Mouse (Mus musculus) hindbrain, embryonic 12.5 days (tissue): ENCODE data around the gene Tbccd1. TPM values are rescaled to one million over a fixed set of nuclear protein-coding genes. Genes with fewer than 3 reads are reported as not detected.
A peak's percentile ranks its signal among the peaks of the same experiment; 100 is the strongest.

Experiments
- ATAC-seq: fragments of 200-750 bp; cut with Nextera tagmentation; 2 replicates; pipeline ENCODE4 v1.8.0; 2017; ENCODE audit warnings: moderate TSS enrichment; ENCODE audit not compliant: low FRiP score
- H3K27ac ChIP-seq: fragments of 300-500 bp; sonication (generic); 2 replicates; pipeline ENCODE4 v1.5.1; 2016; ENCODE audit warnings: mild to moderate bottlenecking
- H3K27me3 ChIP-seq: fragments of 300-500 bp; sonication (generic); 2 replicates; pipeline ENCODE4 v1.6.1; 2016; ENCODE audit warnings: mild to moderate bottlenecking
- H3K36me3 ChIP-seq: fragments of 300-500 bp; sonication (generic); 2 replicates; pipeline ENCODE4 v1.6.1; 2016; ENCODE audit warnings: mild to moderate bottlenecking
- H3K4me1 ChIP-seq: fragments of 300-500 bp; sonication (generic); 2 replicates; pipeline ENCODE4 v1.6.1; 2016
- H3K4me2 ChIP-seq: fragments of 300-500 bp; sonication (generic); replicated peaks from 2 replicates; pipeline ENCODE4 v1.6.1; 2016; ENCODE audit warnings: mild to moderate bottlenecking
- H3K4me3 ChIP-seq: fragments of 300-500 bp; sonication (generic); 2 replicates; pipeline ENCODE4 v1.5.1; 2016; ENCODE audit warnings: mild to moderate bottlenecking
- H3K9ac ChIP-seq: fragments of 300-500 bp; sonication (generic); 2 replicates; pipeline ENCODE4 v1.6.1; 2016; ENCODE audit warnings: mild to moderate bottlenecking, moderate library complexity
- H3K9me3 ChIP-seq: fragments of 300-500 bp; sonication (generic); replicated peaks from 2 replicates; pipeline ENCODE4 v1.6.1; 2016; ENCODE audit warnings: mild to moderate bottlenecking
- WGBS: fragments of 180-500 bp; shearing (Covaris S2); methylation state at CpG from one replicate; pipeline ENCODE4 v1.1.7; 2016; 5-methylcytosine and 5-hydroxymethylcytosine counted together
- polyA plus RNA-seq: library from polyadenylated mRNA; unstranded; fragments of >200 nt; fragmentation: Nextera tagmentation; extraction: Ambion mirVana; gene quantifications from 2 replicates; pipeline ENCODE4 v1.2.1, GENCODE M21; 2016

The Tbccd1 gene
- 30.1 and 32.5 TPM in 2 replicates for polyA plus RNA-seq

DNA sequence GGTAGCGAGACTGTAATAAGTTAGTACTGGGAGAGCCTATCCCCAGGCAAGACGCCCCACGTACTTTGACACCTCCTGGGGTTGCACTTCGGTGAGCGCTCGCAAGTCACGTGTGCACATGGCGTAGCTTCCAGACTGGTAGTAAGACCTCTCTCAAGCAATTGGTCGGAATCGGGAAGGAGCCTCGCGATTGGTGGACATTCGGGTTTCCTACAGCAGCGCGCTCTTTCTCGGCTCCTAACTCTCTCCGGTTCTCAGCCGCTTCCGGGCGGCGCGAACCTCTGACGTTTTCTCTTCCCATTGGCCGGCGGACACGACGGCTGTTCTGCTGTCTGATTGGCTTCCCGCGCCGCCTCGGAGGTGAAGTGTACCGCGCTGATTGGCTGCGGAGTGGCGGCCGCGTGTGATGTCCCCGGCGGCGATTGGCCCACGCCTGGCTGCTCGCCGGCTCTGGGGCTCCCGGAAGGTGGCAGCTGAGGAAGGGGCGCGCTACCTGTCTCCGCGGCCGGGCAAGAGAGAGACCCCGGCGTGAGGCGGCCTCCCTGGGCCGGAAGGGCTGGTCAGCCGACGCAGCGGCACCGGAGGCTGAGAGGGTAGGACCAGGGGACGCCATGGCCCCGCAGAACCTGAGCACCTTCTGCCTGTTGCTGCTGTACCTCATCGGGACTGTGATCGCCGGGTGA lies at the start of gene Tbccd1, which contains the start of gene Dnajb11:
TSS of gene Tbccd1 (minus strand) at position 239 of the 683 bp plus-strand sequence.
TSS of gene Dnajb11 (plus strand) at position 415 of the 683 bp plus-strand sequence.
- H3K4me1 ChIP-seq, result peaks cover 12% of the 10 kb centered on the region
- H3K9ac ChIP-seq, result peak within 1 kb of the TSS; percentile 90
- under 1% methylated on average over 62 of the region's 62 CpGs for WGBS
- peak; percentile 100 for ATAC-seq
- H3K4me3 ChIP-seq, result peak within 1 kb of the TSS; percentile 99
- H3K27ac ChIP-seq, result peak within 1 kb of the TSS; percentile 60
- H3K4me2 ChIP-seq, result peak within 1 kb of the TSS; percentile 73
- no peaks in the 10 kb centered on the region for H3K9me3 ChIP-seq
- peaks cover 2% of the 10 kb centered on the region for H3K36me3 ChIP-seq
- no peaks in the 10 kb centered on the region for H3K27me3 ChIP-seq

- Histone ChIP-seq H3K4me2 (no peak overlapping the region), H3K36me3 (no peaks in the 10 kb centered on the region), H3K27ac (no peak overlapping the region), H3K9me3 (no peaks in the 10 kb centered on the region), H3K4me1 (no peaks in the 10 kb centered on the region), H3K4me3 (no peak overlapping the region), H3K27me3 (no peaks in the 10 kb centered on the region), H3K9ac (no peak overlapping the region)
- 75% methylated on average over 3 of the region's 3 CpGs for WGBS
- no peak for ATAC-seq
Measured at GRCm38 (mm10) chr16:22901326-22901725, 43.9 kb upstream of the Tbccd1 start.

DNA sequence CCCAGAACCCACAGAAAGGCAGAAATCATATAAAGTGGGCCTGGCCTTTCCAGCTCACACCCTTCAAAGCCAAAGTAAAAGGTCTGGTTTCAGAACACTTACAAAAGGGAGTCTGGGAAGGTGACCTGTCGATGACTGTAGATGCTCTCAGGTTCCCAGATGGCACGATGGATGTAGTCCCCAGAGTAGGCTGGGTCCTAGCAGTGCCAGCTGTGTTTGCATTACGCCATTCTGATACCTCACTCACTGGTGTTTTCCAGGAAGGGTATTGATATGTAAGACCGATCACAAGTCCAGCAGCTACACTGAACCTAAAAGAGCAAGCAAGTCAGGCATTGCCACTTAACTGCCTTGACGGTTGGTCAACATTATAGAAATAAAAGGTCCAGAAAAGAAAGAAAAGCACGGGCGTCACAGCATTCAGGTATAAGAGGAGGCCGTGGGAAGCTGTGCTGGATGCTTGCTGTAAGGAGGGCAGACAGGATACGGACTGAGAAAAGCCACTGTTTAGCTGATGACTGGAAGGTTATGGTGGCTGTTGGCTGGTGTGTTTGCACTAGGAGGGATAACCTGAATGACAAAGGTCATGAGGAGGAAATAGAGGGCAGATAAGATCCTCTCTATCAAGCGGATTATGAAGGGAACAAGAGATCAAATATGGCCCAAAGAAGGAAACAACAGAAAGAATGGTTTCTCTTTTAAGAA lies 42.5 kb upstream of the Tbccd1 start:
- Histone ChIP-seq H3K4me2 (no peak overlapping the region), H3K36me3 (no peaks in the 10 kb centered on the region), H3K27ac (no peak overlapping the region), H3K4me1 (no peaks in the 10 kb centered on the region), H3K27me3 (no peaks in the 10 kb centered on the region), H3K4me3 (no peak overlapping the region), H3K9me3 (no peaks in the 10 kb centered on the region), H3K9ac (no peak overlapping the region)
- 85% methylated on average over 10 of the region's 10 CpGs for WGBS
- ATAC-seq, result no peak

DNA sequence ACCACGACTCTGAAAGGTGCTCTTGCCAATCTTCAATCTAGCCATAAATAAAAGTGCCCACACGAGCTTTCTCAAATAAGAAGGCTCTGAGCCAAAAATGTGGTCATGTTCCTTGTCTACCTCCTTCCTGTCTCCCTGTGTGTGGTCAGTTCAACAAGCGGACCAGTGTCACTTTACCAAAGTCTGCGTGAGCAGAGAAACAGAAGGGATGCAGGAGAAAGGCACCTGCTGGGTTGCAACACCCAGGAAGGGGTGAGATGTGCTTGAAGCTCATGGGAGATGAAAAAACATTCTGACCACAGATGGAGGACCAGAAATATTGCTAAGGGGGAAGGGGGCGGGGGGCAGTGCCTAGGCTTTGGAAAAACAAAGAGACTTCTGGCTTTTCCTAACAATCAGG lies 41.9 kb upstream of the Tbccd1 start:
- ATAC-seq, result no peak
- WGBS, result 50% methylated on average over 5 of the region's 5 CpGs

DNA sequence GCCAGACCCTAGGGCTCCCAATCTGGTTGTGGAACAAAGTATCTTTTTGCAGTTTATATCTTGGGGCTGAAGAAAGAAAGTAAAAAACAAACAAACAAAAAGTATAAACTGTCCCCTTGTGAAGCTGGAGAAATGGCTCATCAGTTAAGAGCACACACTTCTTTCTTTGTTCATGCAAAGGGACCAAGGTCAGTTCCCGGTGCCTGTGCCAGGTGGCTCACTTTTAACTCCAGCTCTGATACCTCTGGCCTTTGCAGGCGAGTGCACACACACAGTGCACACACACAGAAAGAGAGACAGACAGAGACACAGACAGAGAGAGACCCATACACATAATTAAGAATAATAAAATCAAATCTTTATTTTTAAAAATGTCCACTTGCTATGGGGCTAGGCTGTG lies 39.1 kb upstream of the Tbccd1 start:
- no peak overlapping the region for H3K4me3 ChIP-seq
- no peaks in the 10 kb centered on the region for H3K27me3 ChIP-seq
- no peak overlapping the region for H3K4me2 ChIP-seq
- H3K4me1 ChIP-seq, result no peaks in the 10 kb centered on the region
- H3K36me3 ChIP-seq, result no peaks in the 10 kb centered on the region
- H3K9me3 ChIP-seq, result no peaks in the 10 kb centered on the region
- no peak overlapping the region for H3K27ac ChIP-seq
- 75% methylated on average over 2 of the region's 2 CpGs for WGBS
- H3K9ac ChIP-seq, result no peak overlapping the region
- ATAC-seq, result no peak

More for the DNA sequence above, 41.9 kb upstream of the Tbccd1 start:
- H3K36me3 ChIP-seq, result no peaks in the 10 kb centered on the region
- no peaks in the 10 kb centered on the region for H3K4me1 ChIP-seq
- no peak overlapping the region for H3K27ac ChIP-seq
- no peaks in the 10 kb centered on the region for H3K9me3 ChIP-seq
- no peak overlapping the region for H3K4me2 ChIP-seq
- no peaks in the 10 kb centered on the region for H3K27me3 ChIP-seq
- H3K9ac ChIP-seq, result no peak overlapping the region
- no peak overlapping the region for H3K4me3 ChIP-seq

DNA sequence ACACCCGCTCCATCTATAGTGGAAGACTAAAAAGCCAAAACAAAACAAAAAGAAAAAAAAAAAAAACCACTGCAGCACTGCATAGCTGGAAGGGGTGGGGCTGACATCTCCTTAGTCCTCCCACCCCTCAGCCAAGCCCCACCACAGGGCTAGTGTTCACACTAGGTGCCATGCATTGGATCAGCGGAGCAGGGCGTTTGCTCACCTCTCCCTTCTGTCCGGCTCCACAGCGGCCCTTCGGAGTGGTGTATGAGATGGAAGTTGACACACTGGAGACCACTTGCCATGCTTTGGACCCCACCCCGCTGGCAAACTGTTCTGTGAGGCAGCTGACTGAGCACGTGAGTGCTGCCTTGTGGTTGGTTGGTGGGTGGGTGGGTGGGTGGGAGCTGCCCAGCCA lies 36.6 kb upstream of the Tbccd1 start:
- H3K9ac ChIP-seq, result no peak overlapping the region
- 71% methylated on average over 8 of the region's 8 CpGs for whole genome bisulfite sequencing
- H3K27me3 ChIP-seq, result no peaks in the 10 kb centered on the region
- no peak for ATAC-seq
- H3K4me3 ChIP-seq, result no peak overlapping the region
- no peak overlapping the region for H3K4me2 ChIP-seq
- no peaks in the 10 kb centered on the region for H3K9me3 ChIP-seq
- H3K27ac ChIP-seq, result no peak overlapping the region
- no peaks in the 10 kb centered on the region for H3K36me3 ChIP-seq
- H3K4me1 ChIP-seq, result no peaks in the 10 kb centered on the region

GRCm38 (mm10) chr16:22891733-22892154 lies 34.3 kb upstream of the Tbccd1 start:
- H3K4me3 ChIP-seq, result no peak overlapping the region
- H3K27me3 ChIP-seq, result no peaks in the 10 kb centered on the region
- 90% methylated on average over 8 of the region's 8 CpGs for WGBS
- H3K9ac ChIP-seq, result no peak overlapping the region
- H3K36me3 ChIP-seq, result no peaks in the 10 kb centered on the region
- ATAC-seq, result no peak
- no peaks in the 10 kb centered on the region for H3K9me3 ChIP-seq
- H3K4me1 ChIP-seq, result no peaks in the 10 kb centered on the region
- H3K4me2 ChIP-seq, result no peak overlapping the region
- H3K27ac ChIP-seq, result no peak overlapping the region

DNA sequence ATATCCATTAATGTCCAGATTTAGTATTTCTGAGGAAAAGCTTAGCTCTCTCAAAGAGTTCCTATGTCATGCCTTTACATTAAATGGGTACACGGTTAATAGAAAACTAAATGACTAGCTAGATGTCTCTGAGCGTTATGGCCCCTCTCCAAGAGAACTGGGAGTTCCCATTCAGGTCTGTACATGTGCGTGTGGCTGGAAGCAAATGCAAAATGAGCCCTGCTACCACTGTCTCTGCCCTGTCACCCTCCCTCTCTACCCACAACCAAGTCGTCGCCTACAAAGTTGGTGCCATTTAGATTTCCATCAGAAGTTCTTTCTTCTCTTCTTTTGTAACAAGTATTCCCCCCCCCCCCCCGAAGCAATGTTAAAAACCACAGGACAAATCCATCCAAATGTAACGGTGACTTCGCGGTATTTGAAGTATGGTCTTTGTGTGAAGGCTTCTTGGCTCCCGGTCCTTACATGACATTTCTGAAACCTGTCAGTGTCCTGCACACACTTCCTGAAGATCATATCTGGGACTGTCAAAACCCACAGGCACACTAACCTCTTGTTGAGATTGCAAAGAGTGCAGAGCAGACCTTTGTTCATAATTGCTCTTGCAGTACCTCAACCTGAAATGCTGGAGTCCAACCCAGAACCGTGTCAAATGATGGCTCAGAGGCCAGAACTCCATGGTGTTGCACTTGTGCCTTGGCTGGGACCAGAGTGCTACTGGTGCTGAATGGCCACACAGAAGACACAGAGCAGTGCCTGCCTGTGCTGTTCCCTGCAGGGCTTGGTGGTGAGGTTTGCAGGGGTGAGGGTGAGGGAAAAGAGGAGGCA lies 33.4 kb upstream of the Tbccd1 start, which contains the start of gene Ahsg:
TSS of gene Ahsg (plus strand) at position 595 of the 828 bp plus-strand sequence.
- H3K27ac ChIP-seq, result no peak within 1 kb of the TSS
- 85% methylated on average over 11 of the region's 11 CpGs for WGBS
- H3K4me3 ChIP-seq, result no peak within 1 kb of the TSS
- no peaks in the 10 kb centered on the region for H3K4me1 ChIP-seq
- no peaks in the 10 kb centered on the region for H3K9me3 ChIP-seq
- H3K27me3 ChIP-seq, result no peaks in the 10 kb centered on the region
- no peaks in the 10 kb centered on the region for H3K36me3 ChIP-seq
- no peak within 1 kb of the TSS for H3K4me2 ChIP-seq
- no peak for ATAC-seq
- no peak within 1 kb of the TSS for H3K9ac ChIP-seq

GRCm38 (mm10) chr16:22889716-22890115 lies 32.2 kb upstream of the Tbccd1 start:
- H3K9ac ChIP-seq, result no peak overlapping the region
- H3K9me3 ChIP-seq, result no peaks in the 10 kb centered on the region
- H3K36me3 ChIP-seq, result no peaks in the 10 kb centered on the region
- H3K4me2 ChIP-seq, result no peak overlapping the region
- no peak overlapping the region for H3K4me3 ChIP-seq
- no peaks in the 10 kb centered on the region for H3K27me3 ChIP-seq
- H3K4me1 ChIP-seq, result no peaks in the 10 kb centered on the region
- H3K27ac ChIP-seq, result no peak overlapping the region
- 92% methylated on average over 8 of the region's 8 CpGs for WGBS
- ATAC-seq, result no peak

DNA sequence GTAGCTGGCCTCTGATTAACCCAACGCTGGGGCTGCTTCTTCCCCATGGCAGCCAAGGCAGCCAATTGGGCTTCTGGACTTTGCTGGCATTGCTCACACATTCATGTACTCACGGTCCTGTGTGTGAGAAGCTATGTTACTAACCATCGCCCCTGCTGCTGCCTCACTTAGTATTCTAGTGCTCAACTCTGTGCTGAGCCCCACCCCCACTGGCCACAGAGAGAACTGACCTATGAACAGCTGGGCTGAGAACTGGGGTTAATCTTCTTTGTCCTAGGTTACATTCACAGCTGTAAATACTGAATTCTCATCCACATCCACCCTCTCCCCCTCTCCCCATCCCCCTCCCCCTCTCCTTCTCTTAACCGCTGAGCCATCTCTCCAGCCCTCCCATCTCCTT lies 31.4 kb upstream of the Tbccd1 start:
- no peaks in the 10 kb centered on the region for H3K4me1 ChIP-seq
- no peak for ATAC-seq
- 57% methylated on average over 4 of the region's 4 CpGs for WGBS
- H3K27me3 ChIP-seq, result no peaks in the 10 kb centered on the region
- H3K9me3 ChIP-seq, result no peaks in the 10 kb centered on the region
- H3K27ac ChIP-seq, result no peak overlapping the region
- no peak overlapping the region for H3K4me2 ChIP-seq
- H3K36me3 ChIP-seq, result no peaks in the 10 kb centered on the region
- no peak overlapping the region for H3K4me3 ChIP-seq
- H3K9ac ChIP-seq, result no peak overlapping the region

GRCm38 (mm10) chr16:22886726-22887125 lies 29.3 kb upstream of the Tbccd1 start:
- Histone ChIP-seq H3K4me2 (no peak overlapping the region), H3K4me1 (no peaks in the 10 kb centered on the region), H3K36me3 (no peaks in the 10 kb centered on the region), H3K4me3 (no peak overlapping the region), H3K27me3 (no peaks in the 10 kb centered on the region), H3K9me3 (no peaks in the 10 kb centered on the region), H3K27ac (no peak overlapping the region), H3K9ac (no peak overlapping the region)
- WGBS, result 81% methylated on average over 3 of the region's 3 CpGs
- ATAC-seq, result no peak

- no peaks in the 10 kb centered on the region for H3K27me3 ChIP-seq
- no peak overlapping the region for H3K4me2 ChIP-seq
- no peaks in the 10 kb centered on the region for H3K9me3 ChIP-seq
- peaks cover 5% of the 10 kb centered on the region for H3K4me1 ChIP-seq
- ATAC-seq, result no peak
- H3K9ac ChIP-seq, result no peak overlapping the region
- no peak overlapping the region for H3K27ac ChIP-seq
- 56% methylated on average over 4 of the region's 4 CpGs for WGBS
- H3K4me3 ChIP-seq, result no peak overlapping the region
- no peaks in the 10 kb centered on the region for H3K36me3 ChIP-seq
Measured at GRCm38 (mm10) chr16:22885356-22885755, 27.9 kb upstream of the Tbccd1 start.
